Mouse (Mus musculus) adrenal gland, postnatal 10 days (tissue): ENCODE data around the gene Hspb2. TPM values are rescaled to one million over a fixed set of nuclear protein-coding genes. Genes with fewer than 3 reads are reported as not detected.

Experiments
- DNase-seq: peaks from one replicate; pipeline ENCODE4 v3.0.0; 2021; ENCODE audit warnings: mixed read lengths
- total RNA-seq, 2 experiments: library from RNA; stranded (reverse); gene quantifications; 2 replicates each; pipeline ENCODE4 v1.2.3; 2021

The Hspb2 gene
- total RNA-seq, 2 experiments from 2014 or later = 5.1 to 13.5 TPM

- DNase-seq = no peak
Measured at GRCm38 (mm10) chr9:50711337-50711736, 40.8 kb downstream of the Hspb2 start.

- DNase-seq = peak; percentile 54
Measured at GRCm38 (mm10) chr9:50709108-50709507, 43.0 kb downstream of the Hspb2 start.

- no peak for DNase-seq
Measured at GRCm38 (mm10) chr9:50704907-50705306, 47.2 kb downstream of the Hspb2 start.

Other genes starting within 250 kb of the Hspb2 start
- 10 to 100 TPM; 62.0 to 72.7 TPM for gene Pts, start 223.6 kb downstream of the Hspb2 start, total RNA-seq
- gene Il18, start 197.5 kb downstream of the Hspb2 start, total RNA-seq = 1 to 10 TPM; 5.3 to 6.5 TPM
- 1 to 10 TPM; 3.1 to 3.3 TPM for gene Bco2, start 197.2 kb downstream of the Hspb2 start, total RNA-seq
- gene Tex12, start 191.0 kb downstream of the Hspb2 start, total RNA-seq = not detected
- gene Sdhd, start 148.5 kb downstream of the Hspb2 start, total RNA-seq = 100 to 1,000 TPM; 628 to 725 TPM
- gene Timm8b, start 148.4 kb downstream of the Hspb2 start, total RNA-seq = 100 to 1,000 TPM; 164 to 170 TPM
- gene Pih1d2, start 135.0 kb downstream of the Hspb2 start, total RNA-seq = 1 to 10 TPM; 1.1 to 1.8 TPM
- 10 to 100 TPM; 20.6 to 24.6 TPM for gene Nkapd1, start 134.9 kb downstream of the Hspb2 start, total RNA-seq
- gene Dlat, start 92.6 kb downstream of the Hspb2 start, total RNA-seq = 100 to 1,000 TPM; 310 to 317 TPM
- 10 to 100 TPM in 1 of 2 experiments, 1 to 10 TPM in 1; 7.8 to 10.1 TPM for gene Dixdc1, start 12.8 kb downstream of the Hspb2 start, total RNA-seq
- gene 2310030G06Rik, start 5.8 kb downstream of the Hspb2 start, total RNA-seq = 1 to 10 TPM; 6.5 to 7.1 TPM
- gene Cryab, start 1.0 kb downstream of the Hspb2 start, total RNA-seq = 100 to 1,000 TPM in 1 of 2 experiments, 10 to 100 TPM in 1; 55.3 to 197 TPM
- gene Fdxacb1, start 15.9 kb upstream of the Hspb2 start, total RNA-seq = 1 to 10 TPM; 4.6 to 7.8 TPM
- 10 to 100 TPM; 27.9 to 28.0 TPM for gene Alg9, start 22.7 kb upstream of the Hspb2 start, total RNA-seq
- gene 1110032A03Rik, start 23.2 kb upstream of the Hspb2 start, total RNA-seq = 10 to 100 TPM; 31.2 to 32.2 TPM
- 10 to 100 TPM; 35.1 to 36.5 TPM for gene Ppp2r1b, start 92.9 kb upstream of the Hspb2 start, total RNA-seq